In the genomic region with DNA sequence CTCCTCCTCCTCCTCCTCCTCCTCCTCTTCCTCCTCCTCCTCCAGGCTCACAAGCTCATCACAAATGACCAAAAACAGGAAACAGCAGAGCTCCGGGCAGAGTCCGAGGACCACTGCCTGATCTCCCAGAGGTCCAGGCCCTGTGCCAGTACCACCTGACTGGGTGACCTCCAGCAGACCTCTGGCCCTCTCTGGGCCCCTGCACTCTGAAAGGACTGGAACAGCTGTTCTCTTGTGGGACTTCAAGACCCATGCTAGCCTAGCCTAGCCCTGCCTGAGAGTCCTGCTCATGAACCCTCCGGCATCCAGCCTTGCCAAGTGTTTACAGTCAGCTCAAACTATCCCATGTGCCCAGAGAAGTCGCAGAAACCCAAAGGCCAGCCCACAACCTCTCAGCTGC, we compare ENCODE assay signal across 11 mouse cellular contexts. TPM values are rescaled to one million over a fixed set of nuclear protein-coding genes. Genes with fewer than 3 reads are reported as not detected.
A peak's percentile ranks its signal among the peaks of the same experiment; 100 is the strongest.
DNase-seq lines count a peak whose midpoint lies in the region; ATAC-seq and TF ChIP-seq lines count a peak whose summit lies in the region.
"Had no signal": no experiment of that assay in that cellular context is flagged by ENCODE, and none has a peak within 500 bp of the region (broad histone marks: within the 10 kb centered on the region; RNA-seq: fewer than 3 reads in every experiment).

No protein-coding gene starts in this region.

- no peaks in the 10 kb centered on the region for H3K9me3 ChIP-seq in heart, embryonic 11.5 days (replicated peaks; ENCODE audit: control insufficient read depth, low read length)
- H3K9me3 ChIP-seq in kidney, postnatal 0 days (replicated peaks; ENCODE audit: low read length) = no peaks in the 10 kb centered on the region

- no peaks in the 10 kb centered on the region for H3K27me3 ChIP-seq in heart, embryonic 11.5 days (ENCODE audit: control insufficient read depth, insufficient read depth, low read length)
- H3K27me3 ChIP-seq in kidney, postnatal 0 days (ENCODE audit: insufficient read depth, low read length) = no peaks in the 10 kb centered on the region; the same call in 1 of the 2 replicates

- H3K4me1 ChIP-seq in heart, embryonic 11.5 days (ENCODE audit: control insufficient read depth, insufficient read depth, low read length) = peaks cover 18% of the 10 kb centered on the region; the same call in 1 of the 2 replicates
- H3K4me1 ChIP-seq in kidney, postnatal 0 days (replicated peaks; ENCODE audit: insufficient read depth, low read length) = peaks cover 16% of the 10 kb centered on the region; the same call in 1 of the 2 replicates

- H3K9ac ChIP-seq in heart, embryonic 11.5 days (ENCODE audit: low read depth, low read length) = peak overlapping the region; percentile 34; the same call in 1 of the 2 replicates
- H3K9ac ChIP-seq in kidney, postnatal 0 days (ENCODE audit: low read depth, low read length) = no peak overlapping the region

- no peak overlapping the region for H3K4me3 ChIP-seq in heart, embryonic 11.5 days (ENCODE audit: low read depth, low read length)
- no peak overlapping the region for H3K4me3 ChIP-seq in kidney, postnatal 0 days (replicated peaks; ENCODE audit: low read depth, low read length)

- 41% methylated on average over 4 of the region's 4 CpGs for WGBS in heart, embryonic 11.5 days (ENCODE audit: insufficient replicate concordance)
- WGBS in kidney, postnatal 0 days = 33% methylated on average over 4 of the region's 4 CpGs

- no peak for ATAC-seq in heart, embryonic 11.5 days (replicated peaks; ENCODE audit: insufficient number of reproducible peaks, low FRiP score, low TSS enrichment)
- ATAC-seq in kidney, postnatal 0 days (replicated peaks; ENCODE audit: low FRiP score, low read depth) = peak; percentile 53; the same call in 1 of the 2 replicates

- peak; percentile 23 for DNase-seq in embryo, embryonic 11 days
- DNase-seq in embryo, embryonic 10 days (ENCODE audit: low spot score) = no peak
- no peak for DNase-seq in kidney, postnatal 0 days (ENCODE audit: low spot score)
- DNase-seq in lung, postnatal 25 days (ENCODE audit: low spot score) = peak; percentile 56
- no peak for DNase-seq in right cerebral cortex, postnatal 36 days (ENCODE audit: low spot score in 2 of 2)
- no peak for DNase-seq in cerebellum, adult 9-11 months
- no peak for DNase-seq in layer of hippocampus, postnatal 25 days (ENCODE audit: extremely low spot score in 1 of 2, low spot score in 1 of 2)
- DNase-seq: midbrain, embryonic 14.5 days; right cerebral cortex, adult 18-20 months had no signal

- TF ChIP-seq CTCF in kidney, postnatal 0 days (IDR thresholded peaks at IDR 0.05; ENCODE audit: low read depth) = no peak

- H3K27ac ChIP-seq in heart, embryonic 11.5 days (ENCODE audit: low read depth, low read length) = 0 out of 2 replicates have a peak overlapping the region, but pooled peaks have one; percentile 46
- peak overlapping the region; percentile 70; the same call in 1 of the 2 replicates for H3K27ac ChIP-seq in kidney, postnatal 0 days

- H3K36me3 ChIP-seq in heart, embryonic 11.5 days (ENCODE audit: control insufficient read depth, insufficient read depth, low read length) = no peaks in the 10 kb centered on the region; the same call in 1 of the 2 replicates
- peaks cover 13% of the 10 kb centered on the region; the same call in 1 of the 2 replicates for H3K36me3 ChIP-seq in kidney, postnatal 0 days (ENCODE audit: insufficient read depth, low read length)

- no peak overlapping the region for H3K4me2 ChIP-seq in heart, embryonic 11.5 days
- H3K4me2 ChIP-seq in kidney, postnatal 0 days (ENCODE audit: low read length) = no peak overlapping the region

RNA-seq across cellular contexts. Expression of a gene that starts 12.4 kb away (rescaled TPM):
- 3.7 and 4.2 TPM in 2 replicates for polyA plus RNA-seq in heart, embryonic 11.5 days (2014; fragmentation: Nextera tagmentation; extraction: Ambion mirVana)
- 8.2 and 9.2 TPM in 2 replicates for polyA plus RNA-seq in kidney, postnatal 0 days (2015; fragmentation: Nextera tagmentation; extraction: Ambion mirVana)
- total RNA-seq in layer of hippocampus, postnatal 25 days (2021) = 1 to 10 TPM; 5.0 to 5.5 TPM

RNA-seq across cellular contexts. Expression of a gene that starts 17.2 kb away (rescaled TPM):
- polyA plus RNA-seq in heart, embryonic 11.5 days (2014; fragmentation: Nextera tagmentation; extraction: Ambion mirVana) = 3.0 and 3.7 TPM in 2 replicates
- 18.8 and 18.9 TPM in 2 replicates for polyA plus RNA-seq in kidney, postnatal 0 days (2015; fragmentation: Nextera tagmentation; extraction: Ambion mirVana)
- total RNA-seq in layer of hippocampus, postnatal 25 days (2021) = 1 to 10 TPM; 5.5 to 6.6 TPM
- polyA plus RNA-seq: C2C12 had no signal

RNA-seq across cellular contexts. Expression of a gene that starts 52.0 kb away (rescaled TPM):
- polyA plus RNA-seq in heart, embryonic 11.5 days (2014; fragmentation: Nextera tagmentation; extraction: Ambion mirVana) = 24.1 and 29.7 TPM in 2 replicates
- polyA plus RNA-seq in kidney, postnatal 0 days (2015; fragmentation: Nextera tagmentation; extraction: Ambion mirVana) = 51.4 and 57.1 TPM in 2 replicates
- total RNA-seq in layer of hippocampus, postnatal 25 days (2021) = 10 to 100 TPM; 14.2 to 14.9 TPM

Comparison
In these comparisons a context has a peak if more than half of its experiments do, and no peak if none do; other contexts are left out.
1. DNase-seq: peak in embryo, embryonic 11 days (single experiment) and lung, postnatal 25 days (single experiment); none in embryo, embryonic 10 days (single experiment), kidney, postnatal 0 days (single experiment), right cerebral cortex, postnatal 36 days (0 of 2), cerebellum, adult 9-11 months (single experiment) and layer of hippocampus, postnatal 25 days (0 of 2).